Mouse (Mus musculus): ENCODE measurements around the gene Kifap3.
"Not testable (repeated sequence)": the region's sequence is repeated elsewhere in the genome, so short reads cannot be mapped to it uniquely, and the experiment has no call there.

The Kifap3 gene

DNA sequence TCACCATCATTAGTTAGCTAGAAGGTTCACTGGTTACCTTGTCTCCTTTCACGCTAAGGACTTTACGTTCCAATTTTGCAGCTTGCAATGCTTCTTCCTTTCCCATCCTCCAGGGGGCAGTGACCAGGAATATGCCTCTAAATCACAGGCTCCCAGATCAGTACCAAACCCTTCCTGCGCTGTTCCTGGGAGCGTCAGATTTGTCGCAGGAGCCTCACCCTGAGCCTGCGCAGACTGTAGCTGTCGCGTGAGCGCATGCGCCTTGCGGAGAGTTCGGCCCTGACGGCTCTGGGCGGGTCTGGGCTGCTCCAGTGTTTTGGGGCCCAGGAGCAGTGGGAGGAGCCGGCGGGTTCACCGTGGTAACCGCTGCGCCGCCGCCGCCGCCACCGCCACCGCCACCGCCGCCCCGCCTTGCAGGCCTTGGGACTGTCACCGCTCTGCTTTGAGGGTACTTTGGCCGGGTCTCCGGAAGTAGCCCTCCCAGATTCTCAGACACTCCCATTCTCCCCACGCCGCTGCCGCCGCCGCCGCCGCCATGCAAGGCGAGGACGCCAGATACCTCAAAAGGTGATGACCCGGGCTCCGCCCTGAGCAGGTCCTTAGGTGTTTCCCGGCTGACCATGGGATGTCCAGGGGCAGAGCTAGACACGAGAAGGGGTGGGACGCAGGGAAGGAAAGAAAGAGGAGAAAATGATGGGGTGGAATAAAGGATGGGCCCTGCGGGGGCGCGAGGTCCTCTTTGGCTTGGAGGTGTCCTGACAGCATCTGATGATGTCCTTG is at the start of gene Kifap3:
TSS of gene Kifap3 (plus strand) at position 248 of the 780 bp plus-strand sequence.
- peak; percentile 97 to 99 for DNase-seq

DNA sequence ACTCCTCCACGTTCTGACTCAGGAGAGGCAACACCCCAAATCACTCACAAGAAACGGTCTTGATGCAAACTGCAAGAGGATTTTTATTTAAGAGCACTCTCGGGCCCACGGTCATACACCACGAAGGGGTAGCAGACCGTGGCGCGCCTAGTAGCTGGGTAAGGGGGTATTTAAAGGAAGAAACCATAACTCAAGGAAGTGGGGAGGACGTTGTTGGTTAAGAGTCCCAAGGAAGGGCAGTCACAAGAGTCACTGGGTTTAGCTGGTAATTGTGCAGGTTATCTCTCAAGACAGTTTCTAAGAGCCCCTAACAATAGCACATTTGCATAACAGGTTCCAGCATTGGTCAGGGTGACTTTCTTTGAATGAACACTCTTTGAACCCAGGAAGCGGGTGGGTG is 48.2 kb upstream of the Kifap3 start:
- not testable (repeated sequence) for DNase-seq

DNA sequence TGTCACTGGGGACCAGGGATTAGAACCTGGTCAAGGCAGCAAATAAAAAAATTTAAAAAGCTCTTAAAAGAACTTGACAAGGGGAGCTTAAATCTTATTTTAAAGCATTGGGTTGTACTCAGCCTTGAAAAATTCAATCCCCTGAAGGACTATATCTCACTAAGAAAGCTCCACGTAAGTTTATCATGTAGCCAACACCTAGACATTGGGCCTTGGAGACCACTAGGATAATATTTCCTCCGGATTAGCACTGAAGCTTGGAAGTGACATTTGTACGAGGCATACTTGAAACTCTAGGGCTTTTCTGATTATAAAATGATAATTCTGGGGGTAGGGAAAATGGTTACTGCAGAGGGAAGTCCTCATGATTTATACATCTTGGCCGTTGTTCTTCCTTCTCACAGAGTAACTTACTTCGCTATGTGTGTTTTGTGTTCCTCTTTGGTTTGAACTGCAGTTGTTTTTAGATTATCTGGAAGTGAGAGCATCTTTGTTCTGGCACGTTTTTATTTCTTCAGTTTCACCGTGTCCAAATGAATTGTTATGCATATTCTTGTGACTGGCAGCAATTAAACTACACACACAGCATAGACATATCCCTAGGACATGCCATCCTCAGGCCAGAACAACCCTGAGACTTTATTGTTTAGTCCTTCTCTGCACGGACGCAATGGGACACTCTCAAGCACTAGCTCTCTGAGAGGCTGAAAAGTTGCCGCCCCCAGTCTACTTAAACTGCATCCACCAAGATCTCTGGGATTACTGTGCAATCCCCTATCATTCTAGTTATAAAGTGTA is 42.7 kb upstream of the Kifap3 start:
- no peak for DNase-seq

DNA sequence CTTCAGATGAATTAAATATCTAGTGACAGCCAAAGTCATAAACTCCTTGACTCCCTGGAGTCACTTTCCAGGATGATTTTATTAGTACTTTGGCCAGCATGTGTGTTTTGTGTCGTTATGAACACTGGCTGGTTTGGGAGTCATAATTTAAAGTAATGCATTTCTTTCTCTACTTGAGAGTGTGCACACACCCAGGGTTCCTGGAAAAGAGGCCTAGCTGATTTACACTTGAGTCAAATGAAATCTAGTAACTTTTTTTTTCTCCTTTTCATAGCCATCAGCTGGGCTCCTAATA is 42.2 kb upstream of the Kifap3 start:
- DNase-seq, result no peak

DNA sequence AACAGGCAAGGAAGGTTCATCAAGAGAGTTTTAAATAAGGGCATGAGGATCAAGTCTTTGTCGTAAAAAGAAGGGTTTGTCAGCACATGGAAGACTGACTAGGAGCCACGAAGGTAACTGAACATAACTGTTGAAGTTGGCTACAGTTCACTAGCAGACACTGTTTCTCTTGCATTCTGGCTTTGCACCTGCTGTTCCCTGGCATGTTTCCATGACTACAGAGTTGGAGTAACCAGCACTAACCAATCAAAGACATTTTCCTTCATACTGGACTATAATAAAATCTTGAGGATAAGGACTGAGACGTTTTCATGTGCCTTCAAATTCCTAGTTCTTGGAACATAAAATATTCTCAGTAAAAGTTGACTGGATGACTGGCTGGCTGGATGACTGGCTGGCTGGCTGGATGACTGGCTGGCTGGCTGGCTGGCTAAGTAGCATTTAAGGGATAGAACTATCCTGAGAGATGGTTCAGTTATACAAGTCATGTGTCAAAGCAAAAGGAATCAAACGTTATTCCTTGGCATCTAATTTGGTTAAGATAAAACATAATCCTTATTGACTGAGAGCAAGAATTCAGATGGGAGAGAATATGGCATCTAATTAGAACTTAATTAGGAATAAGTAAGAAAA is 27.9 kb upstream of the Kifap3 start:
- no peak for DNase-seq

DNA sequence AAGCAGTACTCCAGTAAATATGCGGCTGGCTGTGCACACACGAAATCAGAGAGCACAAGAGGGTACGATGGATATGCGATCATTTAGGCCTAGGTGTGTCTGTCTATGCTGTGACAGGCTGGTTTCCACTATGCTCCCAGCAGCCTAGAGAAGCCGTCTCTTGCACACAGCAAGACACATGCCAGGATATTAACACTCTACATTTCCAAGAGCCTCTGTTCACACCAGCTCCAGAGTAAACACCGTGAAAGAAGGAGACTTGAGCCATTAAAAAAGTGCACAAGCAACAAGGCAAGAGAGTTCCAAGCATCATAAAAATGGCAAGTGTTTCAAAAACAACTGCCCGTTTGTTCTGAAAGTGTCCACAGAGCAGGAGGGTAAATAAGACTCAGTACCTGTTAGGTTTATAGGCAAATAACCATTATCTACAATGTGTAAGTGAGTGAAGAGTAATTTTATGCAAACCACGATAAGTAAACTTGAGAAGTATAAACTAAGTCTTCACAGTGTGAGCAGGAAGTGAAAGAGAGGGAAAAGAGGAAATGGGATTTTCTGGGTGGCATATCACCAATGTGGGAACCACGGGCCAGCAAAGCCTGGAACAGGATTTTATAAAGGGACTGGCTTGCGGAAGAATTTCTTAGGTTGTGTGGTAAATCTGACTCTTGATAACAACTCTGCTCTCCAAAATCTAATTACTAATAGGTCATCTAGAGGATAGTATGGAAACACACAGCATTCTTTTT is 21.7 kb upstream of the Kifap3 start:
- DNase-seq, result no peak

DNA sequence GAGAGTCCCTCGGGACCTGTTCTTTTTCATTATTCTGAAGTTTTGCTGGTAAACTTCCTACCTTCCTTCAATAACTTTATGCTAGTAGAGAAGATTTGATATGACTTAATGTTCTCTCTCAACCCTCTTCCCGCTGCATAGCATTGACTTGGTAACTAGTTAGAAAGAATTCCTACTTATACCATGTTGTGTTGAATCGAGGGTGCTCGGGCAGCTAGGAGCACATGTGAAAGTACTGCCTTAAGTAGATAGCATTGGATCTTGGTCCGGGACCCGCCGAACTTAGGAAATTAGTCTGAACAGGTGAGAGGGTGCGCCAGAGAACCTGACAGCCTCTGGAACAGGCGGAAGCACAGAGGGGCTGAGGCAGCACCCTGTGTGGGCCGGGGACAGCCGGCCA is 4.2 kb downstream of the Kifap3 start:
- DNase-seq, result not testable (repeated sequence)

DNA sequence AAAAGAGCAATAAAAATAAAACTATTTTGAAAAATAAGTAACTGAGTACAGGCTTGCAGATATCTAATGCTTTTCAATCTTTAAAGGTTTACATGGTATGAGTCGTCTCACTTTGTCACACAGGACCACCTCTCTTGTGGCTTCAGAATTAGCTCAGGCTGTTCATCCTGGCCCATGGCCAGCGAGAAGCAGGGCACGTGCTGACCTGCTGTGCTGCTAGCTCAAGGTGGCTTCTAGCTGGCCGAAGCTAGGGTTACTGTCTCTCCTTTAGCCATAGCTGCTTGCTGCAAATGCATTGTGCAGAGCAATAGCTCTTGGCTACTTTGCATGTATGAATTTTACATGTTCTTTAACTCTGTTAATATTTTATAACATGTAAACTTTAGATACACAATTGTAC is 42.0 kb downstream of the Kifap3 start:
- no peak for DNase-seq

DNA sequence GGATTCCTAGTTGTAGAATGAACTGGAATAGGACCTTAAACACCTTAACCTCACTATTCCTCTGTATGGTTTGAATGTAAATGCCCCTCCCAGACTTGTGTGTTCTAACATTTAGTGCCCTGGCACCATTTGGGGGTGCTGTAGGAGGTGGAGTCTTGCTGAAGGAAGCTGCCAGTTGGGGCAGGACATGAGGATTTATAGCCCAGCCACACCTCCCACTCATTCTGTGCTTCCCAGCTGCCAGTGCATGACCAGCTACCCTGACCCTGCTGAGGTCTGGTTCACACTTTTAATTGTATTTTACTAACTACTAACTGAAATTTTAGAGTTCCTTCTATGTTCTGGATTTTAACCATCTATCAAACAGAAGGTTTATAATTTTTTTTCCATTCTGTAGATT is 50.1 kb downstream of the Kifap3 start:
- no peak for DNase-seq

DNA sequence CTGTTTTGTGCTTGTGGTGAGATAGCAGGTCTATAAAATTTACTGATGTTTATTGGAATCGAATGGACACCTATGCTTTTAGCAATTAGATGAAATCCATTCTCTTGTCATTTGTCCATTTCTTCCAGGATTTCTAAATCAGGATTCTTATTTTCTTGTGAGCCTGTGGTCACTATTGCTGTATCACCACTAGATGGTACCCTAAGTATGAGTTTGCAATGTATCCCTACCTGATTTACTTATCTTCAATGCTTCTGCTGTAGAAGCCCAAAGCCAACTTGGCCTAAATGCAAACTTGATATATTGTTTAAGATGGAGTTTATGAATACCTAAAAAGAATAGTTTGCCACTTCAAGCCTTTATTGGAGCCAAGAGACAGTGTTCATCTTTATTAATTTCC is 54.7 kb downstream of the Kifap3 start:
- no peak for DNase-seq

DNA sequence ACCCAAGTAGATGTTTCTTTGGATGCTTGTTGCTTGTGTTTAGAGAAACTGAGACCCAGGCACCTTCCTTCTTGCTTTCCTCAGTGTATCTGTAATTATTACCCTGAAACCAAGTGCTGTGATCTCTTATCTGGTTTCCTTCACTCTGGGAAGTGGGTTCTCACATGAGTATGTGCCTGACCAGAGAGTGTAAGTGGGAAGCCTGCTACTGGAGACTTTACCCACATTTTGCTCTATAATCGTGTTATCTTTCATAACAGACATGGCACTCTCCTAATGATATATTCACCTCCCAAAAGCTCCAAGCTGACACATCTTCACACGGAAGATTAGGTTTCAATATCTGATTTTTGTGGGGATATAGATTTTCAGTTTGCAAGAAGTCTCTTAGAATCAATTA is 55.7 kb downstream of the Kifap3 start:
- no peak for DNase-seq

DNA sequence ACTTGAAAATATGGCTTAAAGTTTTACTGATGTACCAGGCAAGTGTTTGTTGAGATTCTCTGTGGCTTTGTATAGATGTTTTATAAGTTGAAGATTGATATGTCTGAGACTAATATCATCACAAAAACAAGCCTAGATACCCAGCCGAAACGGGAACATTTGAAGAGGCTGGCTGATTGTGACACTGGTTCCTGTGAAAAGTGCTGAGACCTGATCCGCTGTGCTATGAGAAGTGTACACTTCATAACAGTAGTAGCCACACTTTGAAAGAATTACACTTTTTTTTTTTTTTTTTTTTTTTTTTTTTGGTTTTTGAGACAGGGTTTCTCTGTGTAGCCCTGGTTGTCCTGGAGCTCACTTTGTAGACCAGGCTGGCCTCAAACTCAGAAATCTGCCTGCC is 59.1 kb downstream of the Kifap3 start:
- not testable (repeated sequence) for DNase-seq

DNA sequence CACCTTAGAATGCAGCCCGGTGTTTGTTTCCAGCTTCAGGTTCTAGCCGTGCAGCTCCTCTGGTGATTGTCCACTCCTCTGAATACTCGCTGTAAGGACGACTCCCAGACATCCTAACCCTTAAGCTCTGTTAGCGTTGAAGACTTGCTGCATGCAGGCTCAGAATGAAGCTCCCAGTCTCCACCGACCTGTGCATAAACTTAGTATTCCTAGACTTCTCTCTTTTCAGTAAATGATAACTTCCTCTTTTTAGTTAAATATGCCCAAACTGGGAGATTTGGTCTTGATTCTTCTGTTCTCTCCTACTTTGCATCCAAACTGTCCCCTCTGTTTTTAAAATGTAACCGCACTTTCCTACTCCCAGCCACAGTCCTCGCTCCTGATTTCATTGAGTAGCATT is 61.2 kb downstream of the Kifap3 start:
- no peak for DNase-seq

DNA sequence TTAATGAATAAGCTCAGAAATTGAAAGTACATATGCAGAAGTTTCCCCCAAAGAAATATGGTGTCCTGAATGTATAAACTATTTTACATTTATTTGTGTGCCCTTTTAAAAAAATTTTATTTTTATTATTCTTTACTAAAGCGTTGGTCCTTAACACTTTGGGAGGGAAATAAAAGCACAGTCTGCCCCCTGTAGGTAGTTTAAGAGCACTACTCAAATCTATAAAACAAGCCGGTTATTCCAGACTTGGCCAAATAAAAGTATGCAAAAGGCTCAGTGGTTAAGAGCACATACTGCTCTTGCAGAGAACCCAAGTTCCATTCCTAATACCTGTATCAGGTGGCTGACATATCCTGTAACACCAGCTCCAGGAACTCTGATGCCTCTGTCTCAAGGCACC is 62.9 kb downstream of the Kifap3 start:
- no peak for DNase-seq

DNA sequence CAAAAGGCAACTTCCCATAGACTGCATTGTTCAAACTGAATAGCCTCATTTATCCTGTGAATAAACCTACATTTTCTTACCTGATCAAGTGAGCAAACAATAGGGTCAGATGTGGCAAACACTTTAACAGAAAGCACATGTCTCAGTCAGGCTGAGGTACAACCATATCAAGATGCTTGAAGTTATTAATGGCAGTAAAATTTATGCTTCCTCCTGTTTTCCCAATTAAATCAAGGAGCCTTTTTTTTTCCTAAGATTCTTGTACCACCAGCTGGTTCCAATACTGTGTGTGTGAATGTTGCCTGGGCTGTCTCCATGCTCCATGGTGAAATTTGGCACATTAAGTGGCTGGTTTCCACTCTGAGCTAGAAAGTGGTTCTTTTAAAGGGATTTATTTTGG is 64.5 kb downstream of the Kifap3 start:
- no peak for DNase-seq

DNA sequence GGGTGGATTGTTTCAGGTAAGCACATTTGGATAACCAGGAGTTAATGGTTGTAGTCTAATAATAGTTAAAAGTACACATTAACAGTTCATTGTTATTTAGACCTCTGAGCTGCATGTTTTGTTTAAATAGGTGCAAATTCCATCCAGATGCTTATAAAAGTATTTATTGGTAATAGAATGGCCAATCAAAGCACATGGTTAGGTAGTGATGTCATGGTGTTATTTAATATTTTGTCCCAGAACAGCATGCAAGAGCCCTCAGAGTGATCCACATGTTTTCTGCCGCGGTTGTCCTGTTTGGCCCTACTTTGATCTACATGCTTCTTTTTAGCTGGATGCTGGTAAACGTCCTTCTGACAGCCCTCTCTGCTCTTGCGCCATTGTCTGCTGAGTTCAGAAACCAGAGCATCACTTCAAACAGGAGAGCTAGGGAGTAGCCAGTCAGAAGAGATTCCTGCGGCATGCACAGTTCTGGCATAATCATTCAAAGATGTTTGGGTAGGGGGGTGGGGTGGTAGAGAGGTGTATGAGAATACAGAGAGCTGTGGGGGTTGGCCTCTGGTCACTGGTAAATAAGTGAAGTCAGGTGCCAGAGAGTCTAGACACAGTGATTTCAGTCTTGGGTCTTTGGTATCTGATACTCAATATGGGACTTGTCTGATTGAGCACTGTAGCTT is 73.6 kb downstream of the Kifap3 start:
- DNase-seq, result no peak

DNA sequence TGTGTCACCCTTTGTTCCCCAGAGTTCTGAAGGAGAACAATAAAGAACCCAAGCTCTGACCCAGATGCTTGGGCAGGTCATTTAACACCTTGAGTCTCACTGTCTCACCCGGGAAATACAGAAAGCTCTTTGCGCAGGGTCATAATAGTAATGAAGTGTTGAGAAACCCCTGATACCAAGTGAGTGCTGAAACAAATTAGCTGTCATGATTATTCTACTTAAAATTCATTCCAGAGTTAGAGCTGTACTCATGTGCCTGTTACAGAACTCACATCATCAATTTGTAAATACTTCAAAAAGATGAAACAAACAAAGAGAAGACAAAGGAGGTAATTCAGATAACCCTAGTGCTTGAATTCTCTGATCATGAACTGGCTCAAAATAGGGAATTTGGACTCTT is 79.0 kb downstream of the Kifap3 start:
- DNase-seq, result no peak

DNA sequence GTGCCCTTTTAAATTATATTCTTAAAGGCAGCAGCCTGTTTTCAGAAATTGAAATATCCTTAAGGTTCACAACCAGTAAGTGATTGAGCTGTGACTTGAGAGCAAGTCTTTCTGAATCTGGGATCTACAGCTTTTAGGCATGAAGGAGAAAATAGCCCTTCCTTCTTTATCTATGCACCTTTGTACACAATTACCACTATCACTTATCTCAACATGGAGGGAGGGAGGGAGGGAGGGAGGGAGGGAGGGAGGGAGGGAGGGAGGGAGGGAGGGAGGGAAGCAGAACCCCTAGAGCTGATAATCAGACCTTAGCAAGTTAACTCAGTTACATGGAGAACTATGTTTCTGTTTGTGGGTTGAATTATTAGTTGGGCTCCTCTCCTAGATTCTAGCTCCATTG is 82.2 kb downstream of the Kifap3 start:
- DNase-seq, result no peak

DNA sequence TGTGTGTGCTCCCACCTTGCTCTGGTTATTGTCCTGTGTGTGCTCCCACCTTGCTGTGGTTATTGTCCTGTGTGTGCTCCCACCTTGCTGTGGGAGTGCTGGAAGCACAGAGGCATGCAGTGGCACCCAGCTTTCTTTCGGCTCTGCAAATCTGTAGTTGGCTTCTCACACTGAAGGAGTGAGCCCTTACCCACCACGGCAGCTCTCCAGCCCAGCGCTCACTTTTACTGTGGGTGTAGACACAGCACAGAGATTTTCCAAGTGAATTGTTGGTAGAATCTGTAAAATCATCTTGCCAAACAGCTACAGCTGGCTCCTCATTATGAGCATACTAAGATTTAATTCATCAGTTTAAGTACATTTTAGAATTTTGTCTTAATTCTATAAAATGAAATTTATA is 93.8 kb downstream of the Kifap3 start:
- DNase-seq, result no peak

DNA sequence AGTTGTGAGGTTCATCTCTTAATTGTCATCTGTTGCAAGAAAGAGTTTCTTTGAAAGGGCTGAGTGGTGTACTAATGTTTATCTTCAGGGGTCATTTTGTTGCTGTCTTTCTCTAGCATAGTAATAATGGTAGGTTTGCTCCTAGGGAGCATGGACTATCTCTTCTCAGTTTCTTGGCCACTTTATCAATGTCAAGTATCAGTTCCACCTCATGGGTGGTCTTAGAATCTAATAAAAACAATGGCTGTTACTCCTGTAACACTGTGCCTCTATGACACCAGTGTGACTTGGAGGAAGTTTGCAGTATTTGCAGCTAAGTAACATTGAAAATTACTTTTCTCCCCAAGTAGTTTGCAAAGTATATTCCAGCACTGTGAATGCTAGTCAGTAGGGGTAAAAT is 110.2 kb downstream of the Kifap3 start:
- no peak for DNase-seq

DNA sequence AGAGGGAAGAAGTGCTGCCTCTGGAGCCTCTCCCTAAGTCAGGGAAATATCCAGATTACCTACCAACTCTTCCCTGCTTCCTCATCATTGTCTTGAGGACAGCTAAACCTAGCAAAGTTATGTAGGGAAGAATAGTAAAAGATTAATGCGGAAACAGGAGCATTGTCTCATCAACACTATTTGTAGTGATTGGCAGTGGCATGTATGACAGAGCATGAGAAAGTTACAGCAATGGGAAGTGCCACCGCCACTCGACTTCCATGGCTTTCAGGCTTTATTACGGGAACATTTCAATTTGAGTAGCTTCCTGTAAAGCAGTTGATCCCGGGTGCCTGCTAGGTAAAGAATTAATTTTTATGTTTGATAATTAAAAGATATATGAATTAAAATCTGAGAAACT is 113.9 kb downstream of the Kifap3 start:
- DNase-seq, result no peak

DNA sequence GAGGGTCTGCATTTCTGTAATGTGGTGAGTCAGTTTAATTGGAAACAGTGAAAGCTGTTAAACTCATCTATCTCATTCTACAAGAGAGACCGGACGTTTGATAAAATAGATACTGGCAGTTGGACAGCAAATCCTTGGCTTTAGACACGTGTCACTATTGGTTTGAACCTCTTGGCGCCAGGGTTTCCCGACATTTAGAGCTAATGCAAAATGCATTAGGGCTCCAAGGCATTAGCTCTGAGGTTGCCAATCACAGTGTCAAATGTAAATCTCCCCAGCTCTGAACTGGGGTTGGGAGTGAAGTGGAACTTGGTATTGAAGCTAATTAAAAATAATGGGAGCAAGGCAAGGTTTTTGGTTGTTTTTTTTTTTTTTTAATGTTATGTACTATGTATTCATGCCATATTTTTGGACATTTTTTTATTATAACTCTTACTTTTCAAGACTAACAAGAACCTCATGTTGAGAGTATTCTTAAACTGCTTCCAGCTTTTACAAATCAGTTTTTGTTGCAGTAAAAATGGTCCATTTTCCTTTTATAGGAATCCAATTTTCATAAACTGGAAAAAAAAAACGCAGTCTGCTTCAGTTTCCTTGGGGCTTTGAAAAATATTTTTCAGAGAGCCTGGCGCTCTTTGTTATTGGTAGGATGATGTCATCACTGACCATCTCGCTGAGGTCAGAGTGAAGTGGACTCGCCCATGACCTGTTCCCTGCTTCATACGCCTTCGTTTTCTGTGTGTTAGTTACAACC is 114.6 kb downstream of the Kifap3 start:
- DNase-seq, result no peak

All from kidney, postnatal 25 days (tissue).